Mouse (Mus musculus): Measurements from ENCODE around the gene Ly6g6c. TPM values are rescaled to one million over a fixed set of nuclear protein-coding genes. Genes with fewer than 3 reads are reported as not detected.

The Ly6g6c gene
- polyA plus RNA-seq, 1 experiment = 9.3 TPM

DNA sequence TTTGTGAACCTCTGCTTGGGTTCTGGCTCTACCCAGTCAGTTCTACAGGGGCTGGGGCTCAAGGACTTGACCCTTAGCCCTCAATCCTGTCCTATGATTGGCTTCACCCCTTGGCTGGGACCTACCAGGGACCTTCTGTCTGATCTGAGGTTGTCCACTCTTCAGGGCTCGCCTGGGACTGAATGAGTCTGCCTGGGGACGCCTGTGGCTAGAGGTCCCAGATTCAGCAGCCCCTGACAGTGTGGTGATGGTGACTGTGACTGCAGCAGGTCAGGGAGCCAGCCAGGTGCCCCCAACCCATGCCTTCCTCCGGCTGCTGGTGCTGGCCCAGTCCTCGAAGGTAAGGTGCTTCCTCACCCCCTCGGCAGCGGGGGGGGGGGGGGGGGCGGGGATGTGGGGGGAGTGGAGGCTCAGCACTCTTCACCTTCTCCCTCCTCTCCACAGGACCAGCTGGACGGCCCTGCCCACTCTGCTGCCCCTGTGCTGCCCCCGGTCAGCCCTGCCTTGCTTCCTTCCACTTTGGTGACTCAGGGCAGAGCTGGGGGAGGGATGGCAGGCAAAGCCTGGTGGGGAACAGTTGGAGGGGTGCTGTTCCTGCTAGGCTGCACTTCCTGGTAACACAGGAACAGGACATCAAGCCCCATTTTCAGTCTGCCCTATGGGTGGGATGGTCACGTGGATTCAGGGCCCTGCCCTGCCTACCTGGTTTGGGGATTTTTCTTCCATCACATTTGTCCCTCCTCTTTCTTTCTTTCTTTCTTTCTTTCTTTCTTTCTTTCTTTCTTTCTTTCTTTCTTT is 40.3 kb upstream of the Ly6g6c start:
- H3K27me3 ChIP-seq (ENCODE audit: control insufficient read depth, insufficient read depth, low read length) = no peaks in the 10 kb centered on the region
- no peak overlapping the region for H3K4me3 ChIP-seq (ENCODE audit: low read depth, low read length)
- 73% methylated on average over 10 of the region's 10 CpGs for WGBS
- TF ChIP-seq POLR2A (IDR thresholded peaks at IDR 0.05; ENCODE audit: low read depth, low read length) (no peak), CTCF (IDR thresholded peaks at IDR 0.05; ENCODE audit: extremely low read depth, insufficient read length, insufficient replicate concordance, low read depth, low read length) (no peak)
- no peaks in the 10 kb centered on the region for H3K36me3 ChIP-seq (ENCODE audit: control insufficient read depth, insufficient read depth, low read length)
- peaks cover 25% of the 10 kb centered on the region for H3K4me1 ChIP-seq (ENCODE audit: control insufficient read depth, insufficient read depth, insufficient read length, low read length)
- H3K27ac ChIP-seq (ENCODE audit: insufficient read depth, low read depth, low read length) = no peak overlapping the region

DNA sequence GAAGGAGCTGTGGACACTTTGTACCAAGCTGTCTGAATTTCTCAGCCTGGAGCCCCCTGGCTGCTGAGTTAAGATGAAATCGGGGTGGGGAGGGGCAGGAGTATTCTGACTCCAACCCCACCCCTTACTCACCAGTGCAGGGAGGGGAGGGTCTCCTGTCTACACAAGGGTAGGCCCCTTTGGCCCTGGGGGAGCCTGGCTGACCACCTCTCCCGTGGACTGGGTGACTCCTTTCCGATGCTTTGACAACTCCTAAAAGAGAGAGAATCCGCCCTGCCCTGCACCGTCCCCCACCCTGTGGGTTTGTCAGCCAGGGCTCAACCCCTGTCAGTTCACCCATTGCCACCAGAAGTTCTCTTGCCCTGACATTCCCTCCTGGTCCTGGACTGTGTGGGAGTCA is 39.0 kb upstream of the Ly6g6c start:
- H3K27ac ChIP-seq (ENCODE audit: insufficient read depth, low read depth, low read length) = no peak overlapping the region
- H3K4me1 ChIP-seq (ENCODE audit: control insufficient read depth, insufficient read depth, insufficient read length, low read length) = peaks cover 25% of the 10 kb centered on the region

DNA sequence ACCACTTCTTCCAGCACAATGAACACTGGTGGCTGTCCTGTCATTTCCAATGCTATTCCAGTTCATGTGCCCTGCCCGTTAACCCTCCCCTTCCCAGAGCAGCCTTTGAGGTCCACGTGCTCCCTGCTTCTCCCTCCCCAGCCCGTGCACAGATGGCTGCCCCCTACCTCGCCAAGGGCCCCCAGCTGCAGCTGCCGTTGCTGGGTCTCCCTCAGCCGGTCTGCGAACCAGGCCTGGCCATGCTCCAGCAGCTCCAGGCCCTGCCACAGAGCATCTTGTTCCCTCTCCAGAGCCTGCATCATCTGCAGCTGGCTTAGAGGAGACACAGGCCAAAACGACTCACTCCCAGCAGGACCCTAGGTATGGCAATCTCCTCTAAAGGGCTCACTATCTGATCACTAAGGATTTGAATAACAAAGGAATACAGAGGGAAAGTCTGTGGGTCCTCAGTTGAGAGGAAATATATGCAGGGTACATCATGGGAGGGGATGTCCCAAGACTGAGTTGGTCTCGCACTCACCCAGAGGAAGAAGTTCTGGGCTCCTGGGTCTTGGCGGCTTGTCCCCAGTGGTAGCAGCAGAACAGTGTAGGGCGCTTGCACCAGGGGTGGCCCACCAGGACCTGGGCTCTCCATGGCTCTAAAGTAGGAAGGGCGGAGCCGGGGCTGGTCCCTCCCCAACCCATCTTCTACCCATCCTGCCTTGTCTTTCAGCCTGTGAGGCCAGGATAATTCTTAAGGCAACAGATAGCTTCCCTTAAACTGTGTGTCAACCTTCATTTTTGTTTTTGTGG is 37.7 kb upstream of the Ly6g6c start, which contains the start of gene Sapcd1:
Gene Sapcd1 (minus strand): TSS at position 740 of the 792 bp plus-strand sequence.
- Histone ChIP-seq H3K4me1 (ENCODE audit: control insufficient read depth, insufficient read depth, insufficient read length, low read length) (peaks cover 21% of the 10 kb centered on the region), H3K4me3 (ENCODE audit: low read depth, low read length) (no peak within 1 kb of the TSS), H3K27ac (ENCODE audit: insufficient read depth, low read depth, low read length) (no peak within 1 kb of the TSS), H3K36me3 (ENCODE audit: control insufficient read depth, insufficient read depth, low read length) (no peaks in the 10 kb centered on the region), H3K27me3 (ENCODE audit: control insufficient read depth, insufficient read depth, low read length) (no peaks in the 10 kb centered on the region)
- WGBS = 64% methylated on average over 13 of the region's 13 CpGs
- TF ChIP-seq CTCF (IDR thresholded peaks at IDR 0.05; ENCODE audit: extremely low read depth, insufficient read length, insufficient replicate concordance, low read depth, low read length) = no peak
- TF ChIP-seq POLR2A (IDR thresholded peaks at IDR 0.05; ENCODE audit: low read depth, low read length) = no peak

More for the DNA sequence above, 39.0 kb upstream of the Ly6g6c start:
- no peak overlapping the region for H3K4me3 ChIP-seq (ENCODE audit: low read depth, low read length)
- no peak for TF ChIP-seq POLR2A (IDR thresholded peaks at IDR 0.05; ENCODE audit: low read depth, low read length)
- TF ChIP-seq CTCF (IDR thresholded peaks at IDR 0.05; ENCODE audit: extremely low read depth, insufficient read length, insufficient replicate concordance, low read depth, low read length) = no peak
- H3K36me3 ChIP-seq (ENCODE audit: control insufficient read depth, insufficient read depth, low read length) = no peaks in the 10 kb centered on the region
- H3K27me3 ChIP-seq (ENCODE audit: control insufficient read depth, insufficient read depth, low read length) = no peaks in the 10 kb centered on the region
- 87% methylated on average over 5 of the region's 5 CpGs for WGBS

- no peak overlapping the region for H3K27ac ChIP-seq (ENCODE audit: insufficient read depth, low read depth, low read length)
- TF ChIP-seq CTCF (IDR thresholded peaks at IDR 0.05; ENCODE audit: extremely low read depth, insufficient read length, insufficient replicate concordance, low read depth, low read length) (no peak), POLR2A (IDR thresholded peaks at IDR 0.05; ENCODE audit: low read depth, low read length) (no peak)
- no peaks in the 10 kb centered on the region for H3K36me3 ChIP-seq (ENCODE audit: control insufficient read depth, insufficient read depth, low read length)
- WGBS = 65% methylated on average over 2 of the region's 2 CpGs
- H3K4me3 ChIP-seq (ENCODE audit: low read depth, low read length) = no peak overlapping the region
- peaks cover 15% of the 10 kb centered on the region for H3K4me1 ChIP-seq (ENCODE audit: control insufficient read depth, insufficient read depth, insufficient read length, low read length)
- H3K27me3 ChIP-seq (ENCODE audit: control insufficient read depth, insufficient read depth, low read length) = no peaks in the 10 kb centered on the region
Observed at GRCm38 (mm10) chr17:35028315-35028714, 36.9 kb upstream of the Ly6g6c start.

DNA sequence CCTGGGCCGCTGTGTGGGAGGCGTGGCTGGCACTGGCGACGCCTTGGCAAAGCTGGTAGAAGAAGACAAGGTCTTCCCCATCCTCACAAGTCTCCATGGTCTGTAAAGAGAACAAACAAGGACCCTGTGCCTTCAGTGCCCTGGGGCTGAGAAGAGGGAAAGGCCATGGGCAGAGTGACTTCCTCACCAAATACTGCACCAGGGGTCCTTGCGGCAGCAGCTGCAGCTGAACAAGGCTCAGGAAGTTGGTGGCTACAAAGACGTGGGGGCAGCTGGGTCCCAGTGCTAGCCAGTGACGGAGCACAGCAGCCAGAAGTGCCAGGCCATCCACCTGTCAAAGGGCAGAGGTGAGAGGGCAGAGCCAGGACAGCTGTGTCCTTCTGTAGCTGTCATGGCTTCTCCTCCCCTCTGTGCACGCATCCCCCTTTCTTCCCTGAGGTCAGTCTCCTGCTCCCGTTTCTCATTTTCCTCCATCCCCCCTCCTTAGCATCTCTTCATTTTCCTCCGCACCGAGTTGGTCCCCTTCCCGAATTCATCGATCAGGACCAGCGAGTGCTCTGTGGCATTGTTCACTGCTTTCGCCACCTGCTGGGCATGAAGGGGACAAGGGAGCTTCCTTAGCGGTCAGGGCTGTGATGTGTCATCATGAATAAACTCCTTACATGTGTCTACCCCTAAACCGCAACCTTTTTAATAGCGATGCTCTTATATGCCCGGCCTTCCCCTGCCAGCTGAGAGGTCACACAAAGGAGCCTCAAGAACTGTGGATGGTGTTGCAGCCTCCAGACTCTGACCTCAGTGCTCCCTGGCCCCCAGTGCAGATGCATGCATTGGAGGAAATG is 35.3 kb upstream of the Ly6g6c start:
- TF ChIP-seq CTCF (IDR thresholded peaks at IDR 0.05; ENCODE audit: extremely low read depth, insufficient read length, insufficient replicate concordance, low read depth, low read length) = peak; percentile 55; the same call in 1 of the 2 replicates
- no peak for TF ChIP-seq POLR2A (IDR thresholded peaks at IDR 0.05; ENCODE audit: low read depth, low read length)

GRCm38 (mm10) chr17:35031272-35031671 is 33.9 kb upstream of the Ly6g6c start:
- WGBS = 82% methylated on average over 11 of the region's 11 CpGs
- no peaks in the 10 kb centered on the region for H3K27me3 ChIP-seq (ENCODE audit: control insufficient read depth, insufficient read depth, low read length)
- no peaks in the 10 kb centered on the region for H3K36me3 ChIP-seq (ENCODE audit: control insufficient read depth, insufficient read depth, low read length)
- TF ChIP-seq POLR2A (IDR thresholded peaks at IDR 0.05; ENCODE audit: low read depth, low read length) = no peak
- TF ChIP-seq CTCF (IDR thresholded peaks at IDR 0.05; ENCODE audit: extremely low read depth, insufficient read length, insufficient replicate concordance, low read depth, low read length) = no peak
- no peaks in the 10 kb centered on the region; the same call in 1 of the 2 replicates for H3K4me1 ChIP-seq (ENCODE audit: control insufficient read depth, insufficient read depth, insufficient read length, low read length)
- no peak overlapping the region for H3K4me3 ChIP-seq (ENCODE audit: low read depth, low read length)
- H3K27ac ChIP-seq (ENCODE audit: insufficient read depth, low read depth, low read length) = no peak overlapping the region

More for the DNA sequence above, 35.3 kb upstream of the Ly6g6c start:
- Histone ChIP-seq H3K36me3 (ENCODE audit: control insufficient read depth, insufficient read depth, low read length) (no peaks in the 10 kb centered on the region), H3K4me1 (ENCODE audit: control insufficient read depth, insufficient read depth, insufficient read length, low read length) (peaks cover 2% of the 10 kb centered on the region; the same call in 1 of the 2 replicates), H3K27me3 (ENCODE audit: control insufficient read depth, insufficient read depth, low read length) (no peaks in the 10 kb centered on the region), H3K27ac (ENCODE audit: insufficient read depth, low read depth, low read length) (no peak overlapping the region), H3K4me3 (ENCODE audit: low read depth, low read length) (no peak overlapping the region)
- 42% methylated on average over 19 of the region's 19 CpGs for WGBS
